Mouse (Mus musculus) myocyte (in vitro differentiated cells): ENCODE measurements around the gene Ptprr.

ENCODE experiments used
- CEBPB ChIP-seq: IDR thresholded peaks from 2 replicates; pipeline ENCODE4 v1.6.1; 2011; ENCODE audit warnings: mild to moderate bottlenecking, moderate library complexity; ENCODE audit not compliant: poor library complexity, insufficient read depth, severe bottlenecking
- E2F4 ChIP-seq: IDR thresholded peaks from one replicate; pipeline ENCODE4 v1.6.1; 2011; ENCODE audit warnings: mild to moderate bottlenecking, control low read depth, moderate library complexity; ENCODE audit not compliant: insufficient read depth
- MAX ChIP-seq: IDR thresholded peaks from one replicate; pipeline ENCODE4 v1.6.1; 2011; ENCODE audit warnings: low read depth, mild to moderate bottlenecking, control low read depth
- MYOD1 ChIP-seq, 3 experiments: IDR thresholded peaks; one replicate each; pipeline ENCODE4 v1.6.1; 2011; ENCODE audit warnings: control low read depth in 2 of 3, low read depth in 2 of 3, mild to moderate bottlenecking in 2 of 3, moderate library complexity in 1 of 3; ENCODE audit not compliant: insufficient read length in 2 of 3, control insufficient read depth in 1 of 3
- MYOG ChIP-seq, 3 experiments: IDR thresholded peaks; one replicate each; pipeline ENCODE4 v1.6.1; 2011; ENCODE audit warnings: control low read depth in 2 of 3, low read depth in 2 of 3, mild to moderate bottlenecking in 2 of 3; ENCODE audit not compliant: insufficient read length in 2 of 3, control insufficient read depth in 1 of 3, insufficient read depth in 1 of 3
- POLR2A ChIP-seq: IDR thresholded peaks from one replicate; pipeline ENCODE4 v1.6.1; 2011; ENCODE audit warnings: low read depth, mild to moderate bottlenecking, control low read depth, moderate library complexity; ENCODE audit not compliant: insufficient read length
- POLR2AphosphoS2 ChIP-seq: IDR thresholded peaks from one replicate; pipeline ENCODE4 v1.6.1; 2011; ENCODE audit warnings: low read depth, control low read depth; ENCODE audit not compliant: insufficient read length
- REST ChIP-seq: IDR thresholded peaks from one replicate; pipeline ENCODE4 v1.6.1; 2011; ENCODE audit warnings: mild to moderate bottlenecking, control low read depth, moderate library complexity; ENCODE audit not compliant: insufficient read depth, insufficient read length
- TCF12 ChIP-seq: IDR thresholded peaks from one replicate; pipeline ENCODE4 v1.6.1; 2011; ENCODE audit warnings: mild to moderate bottlenecking, control low read depth; ENCODE audit not compliant: poor library complexity, insufficient read depth, severe bottlenecking
- TCF3 ChIP-seq: IDR thresholded peaks from one replicate; pipeline ENCODE4 v1.6.1; 2011; ENCODE audit warnings: low read depth, control low read depth; ENCODE audit not compliant: insufficient read length
- USF1 ChIP-seq: IDR thresholded peaks from one replicate; pipeline ENCODE4 v1.6.1; 2011; ENCODE audit warnings: low read depth, mild to moderate bottlenecking, control low read depth, moderate library complexity

- TF ChIP-seq POLR2A (no peak), MYOD1 (IDR thresholded peaks at IDR 0.05; ENCODE audit: control insufficient read depth in 1 of 3, insufficient read length in 2 of 3, low read depth in 2 of 3) (no peak), POLR2AphosphoS2 (no peak), E2F4 (no peak), TCF12 (no peak), TCF3 (no peak), MAX (no peak), MYOG (IDR thresholded peaks at IDR 0.05; ENCODE audit: control insufficient read depth in 1 of 3, insufficient read depth in 1 of 3, insufficient read length in 2 of 3, low read depth in 2 of 3) (no peak), CEBPB (no peak), REST (no peak), USF1 (no peak)
These were observed 242.8 kb downstream of the Ptprr start for GRCm38 (mm10) chr10:116260658-116261433.
